Mouse (Mus musculus) embryo, embryonic 11.5 days (tissue): ENCODE results near the gene Lztfl1.
A peak's percentile ranks its signal among the peaks of the same experiment; 100 is the strongest.
"Not testable (repeated sequence)": the region's sequence is repeated elsewhere in the genome, so short reads cannot be mapped to it uniquely, and the experiment has no call there.

Experiments
- DNase-seq: peaks from one replicate; pipeline ENCODE4 v3.0.0-alpha.2; 2012; ENCODE audit warnings: low read depth, low spot score

Lztfl1 gene

DNA sequence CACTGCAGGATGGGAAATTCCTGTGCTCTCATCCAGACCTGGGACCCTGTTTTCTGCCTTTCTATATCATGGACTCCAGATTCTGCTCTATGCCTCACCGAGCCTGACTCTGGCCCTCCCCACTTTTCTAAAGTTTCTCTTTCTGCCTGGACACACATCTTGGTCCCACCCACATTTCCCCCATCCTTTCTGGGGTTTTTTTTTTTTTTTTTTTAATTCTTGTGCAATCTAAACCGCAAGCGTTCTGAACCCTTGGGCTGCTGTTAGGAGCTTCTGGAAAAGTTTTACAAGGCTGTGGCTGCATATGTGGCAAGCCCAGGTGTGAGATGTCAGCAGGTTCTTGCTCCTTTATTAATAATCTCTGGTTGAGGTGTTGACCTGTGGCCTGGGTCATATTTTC is 33.8 kb downstream of the Lztfl1 start:
- DNase-seq, result no peak

GRCm38 (mm10) chr9:123679198-123679597 is 38.3 kb downstream of the Lztfl1 start:
- no peak for DNase-seq

- peak; percentile 1 for DNase-seq
Measured at GRCm38 (mm10) chr9:123678327-123679105, 39.0 kb downstream of the Lztfl1 start, which contains the start of the genes Ccr9 and Slc6a20a. TSS of gene Ccr9 (plus strand) at chr9:123678439. TSS of gene Slc6a20a (minus strand) at chr9:123678885.

- DNase-seq, result peak; percentile 19
Measured at GRCm38 (mm10) chr9:123665645-123666044, 51.9 kb downstream of the Lztfl1 start.

DNA sequence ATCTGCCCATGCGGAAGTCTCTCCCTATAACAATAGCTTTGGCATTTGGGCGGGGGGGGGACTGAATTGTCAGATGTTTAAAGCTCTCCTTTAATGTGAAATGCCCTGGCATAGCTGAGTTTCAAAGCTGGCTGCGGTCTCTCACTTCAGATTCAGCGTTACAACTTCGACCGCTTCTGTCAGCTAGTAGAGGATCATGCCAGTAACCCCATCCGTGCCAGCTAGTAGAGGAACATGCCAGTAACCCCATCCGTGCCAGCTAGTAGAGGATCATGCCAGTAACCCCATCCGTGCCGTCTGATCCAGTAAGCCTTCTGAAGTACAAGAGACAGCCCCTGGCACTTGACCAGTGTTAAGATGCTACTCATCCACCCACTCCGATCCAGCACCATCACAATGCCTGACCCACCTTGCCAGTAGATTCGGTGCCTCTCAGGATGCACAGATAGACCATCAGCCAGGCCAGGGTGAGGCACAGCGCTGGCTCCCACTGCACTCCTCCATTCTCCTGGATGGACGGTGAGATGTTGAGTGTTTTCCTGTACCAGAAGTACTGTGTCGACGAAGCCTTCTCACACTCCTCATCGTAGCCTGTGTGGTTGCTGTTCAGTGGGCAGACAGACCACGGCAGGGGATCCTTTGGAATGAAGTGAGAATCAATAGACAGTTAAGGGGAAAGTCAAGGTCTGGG is 57.4 kb downstream of the Lztfl1 start:
- not testable (repeated sequence) for DNase-seq

GRCm38 (mm10) chr9:123658981-123659380 is 58.5 kb downstream of the Lztfl1 start:
- no peak for DNase-seq

GRCm38 (mm10) chr9:123657457-123657856 is 60.0 kb downstream of the Lztfl1 start:
- no peak for DNase-seq

DNA sequence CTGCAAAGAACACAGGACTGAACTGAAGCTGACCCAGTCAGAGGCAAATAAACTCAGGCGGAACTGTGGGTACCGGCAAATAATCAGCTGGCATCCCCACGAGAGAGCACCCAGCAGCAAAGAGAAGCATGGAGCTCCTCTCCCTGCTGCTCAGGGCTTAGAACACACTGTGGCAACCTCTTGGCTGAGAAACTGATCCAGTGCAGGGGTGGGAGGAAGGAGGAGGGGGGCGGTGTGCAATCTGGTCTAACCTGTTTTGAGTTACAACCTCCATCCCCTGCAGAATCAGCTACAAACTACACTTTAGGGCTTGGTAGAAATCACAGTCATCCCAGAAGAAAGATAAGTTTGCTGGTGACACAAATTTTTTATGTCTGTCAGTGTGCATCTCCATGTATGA is 66.1 kb downstream of the Lztfl1 start:
- DNase-seq, result no peak

GRCm38 (mm10) chr9:123649785-123650511 is 67.5 kb downstream of the Lztfl1 start:
- DNase-seq, result no peak
